Mouse (Mus musculus): ENCODE measurements around the gene Zbtb20. TPM values are rescaled to one million over a fixed set of nuclear protein-coding genes. Genes with fewer than 3 reads are reported as not detected.

Zbtb20 gene
- total RNA-seq, 1 experiment from 2014 or later: 147 TPM

- no peak for DNase-seq
Observed at GRCm38 (mm10) chr16:43080923-43081702, 205.4 kb downstream of the Zbtb20 start.

- DNase-seq: no peak
Observed at GRCm38 (mm10) chr16:43081995-43082394, 206.3 kb downstream of the Zbtb20 start.

GRCm38 (mm10) chr16:43082801-43083200, 207.1 kb downstream of the Zbtb20 start:
- no peak for DNase-seq

GRCm38 (mm10) chr16:43090188-43090587, 214.5 kb downstream of the Zbtb20 start:
- no peak for DNase-seq

GRCm38 (mm10) chr16:43094161-43094560, 218.5 kb downstream of the Zbtb20 start:
- DNase-seq: no peak

GRCm38 (mm10) chr16:43094756-43095155, 219.1 kb downstream of the Zbtb20 start:
- DNase-seq: no peak

GRCm38 (mm10) chr16:43096040-43096439, 220.4 kb downstream of the Zbtb20 start:
- no peak for DNase-seq

- no peak for DNase-seq
Observed at GRCm38 (mm10) chr16:43098153-43098552, 222.5 kb downstream of the Zbtb20 start.

GRCm38 (mm10) chr16:43098666-43099065, 223.0 kb downstream of the Zbtb20 start:
- DNase-seq: no peak

GRCm38 (mm10) chr16:43111288-43111687, 235.6 kb downstream of the Zbtb20 start:
- DNase-seq: no peak

GRCm38 (mm10) chr16:43113968-43114367, 238.3 kb downstream of the Zbtb20 start:
- no peak for DNase-seq

GRCm38 (mm10) chr16:43129966-43130365, 254.3 kb downstream of the Zbtb20 start:
- no peak for DNase-seq

GRCm38 (mm10) chr16:43130583-43130982, 254.9 kb downstream of the Zbtb20 start:
- DNase-seq: no peak

GRCm38 (mm10) chr16:43131077-43131476, 255.4 kb downstream of the Zbtb20 start:
- no peak for DNase-seq

- DNase-seq: peak; percentile 34
Observed at GRCm38 (mm10) chr16:43168506-43168905, 292.8 kb downstream of the Zbtb20 start.

- no peak for DNase-seq
Observed at GRCm38 (mm10) chr16:43169273-43169905, 293.7 kb downstream of the Zbtb20 start.

GRCm38 (mm10) chr16:43172139-43172538, 296.5 kb downstream of the Zbtb20 start:
- no peak for DNase-seq

GRCm38 (mm10) chr16:43172912-43173311, 297.2 kb downstream of the Zbtb20 start:
- peak; percentile 15 for DNase-seq

GRCm38 (mm10) chr16:43174815-43175214, 299.1 kb downstream of the Zbtb20 start:
- no peak for DNase-seq

- no peak for DNase-seq
Observed at GRCm38 (mm10) chr16:43181038-43181437, 305.4 kb downstream of the Zbtb20 start.

GRCm38 (mm10) chr16:43190390-43190789, 314.7 kb downstream of the Zbtb20 start:
- no peak for DNase-seq

GRCm38 (mm10) chr16:43191060-43191850, 315.6 kb downstream of the Zbtb20 start:
- DNase-seq: no peak
